Mouse (Mus musculus) kidney, postnatal 36 days (tissue): ENCODE data around the gene Icam1.

Source experiments
- DNase-seq, 2 experiments: peaks; one replicate each; pipeline ENCODE4 v3.0.0; 2021 to 2022; ENCODE audit warnings: mixed read lengths in 2 of 2

Gene Icam1

DNA sequence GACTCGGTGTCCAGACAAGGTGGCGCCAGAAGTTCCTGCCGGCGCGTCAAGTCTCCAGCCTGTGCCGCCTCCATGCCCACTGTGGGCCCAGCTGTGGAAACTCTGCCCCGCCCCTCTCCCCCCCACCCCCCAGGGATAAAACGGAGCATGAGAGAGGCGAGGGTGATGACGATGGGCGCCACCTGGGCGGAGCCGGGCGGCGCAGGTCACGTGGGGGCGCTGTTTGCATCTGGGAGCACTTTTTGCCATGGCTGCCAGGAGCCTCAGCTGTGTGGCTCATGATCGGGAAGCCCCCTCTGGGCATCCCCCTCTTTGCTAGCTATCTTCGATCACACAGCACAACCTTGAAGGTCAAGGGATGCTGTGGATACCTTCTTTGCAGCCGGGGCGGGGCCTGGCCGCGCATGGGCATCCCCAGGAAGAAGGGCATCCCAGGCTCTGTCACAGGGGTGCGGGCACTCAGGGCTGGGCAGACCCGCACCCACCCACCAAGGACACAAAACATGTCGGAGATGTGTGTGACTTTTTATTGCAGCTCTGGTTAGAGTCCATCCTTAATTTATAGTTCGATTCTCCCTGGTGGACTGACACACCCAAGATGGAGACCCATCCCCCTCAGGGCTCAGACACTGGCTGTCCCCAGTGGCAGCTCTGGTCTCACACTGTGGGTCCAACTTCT, 51.4 kb downstream of the Icam1 start, which contains the start of gene Zglp1:
Zglp1 (minus strand) TSS at position 88 of the 679 bp plus-strand sequence.
- no peak for DNase-seq

GRCm38 (mm10) chr9:21072641-21073040, 56.9 kb downstream of the Icam1 start:
- DNase-seq, result no peak

DNA sequence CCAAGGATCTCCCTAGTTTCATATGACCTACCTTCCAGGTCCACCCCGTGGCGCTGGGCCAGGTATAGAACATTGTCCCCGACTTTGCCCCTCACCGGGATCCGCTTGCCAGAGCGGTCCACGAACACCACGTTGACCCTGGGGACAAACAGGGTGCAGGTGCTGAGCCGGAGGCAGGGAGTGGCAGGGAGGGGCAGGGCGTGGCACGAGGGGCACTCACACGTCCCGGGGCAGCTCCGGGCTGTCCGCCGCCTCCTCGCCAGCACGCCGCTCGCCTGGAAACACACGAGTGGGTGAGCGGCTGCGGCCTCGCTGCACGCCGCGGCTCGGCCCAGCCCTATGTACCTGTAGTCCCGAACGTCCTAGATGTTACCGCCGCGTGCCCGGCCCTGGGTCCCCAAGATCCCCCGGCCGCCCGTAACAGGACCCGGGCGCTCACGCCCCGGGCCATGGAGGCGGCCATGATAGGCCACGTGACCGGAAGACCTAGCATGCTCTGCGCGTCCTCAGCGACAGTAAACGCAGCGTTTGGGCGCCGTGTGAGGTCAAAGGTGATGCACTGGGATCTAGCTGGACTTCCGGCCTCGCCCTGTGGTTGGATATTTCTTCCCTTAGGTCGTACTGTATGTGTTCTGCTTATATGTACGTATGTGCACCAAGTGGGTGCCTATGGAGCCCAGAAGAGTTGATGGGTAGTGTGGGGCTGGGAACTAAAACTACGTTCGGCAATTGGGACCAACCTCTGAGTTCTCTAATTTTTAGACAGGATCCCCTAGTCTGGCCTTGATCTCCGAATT, 57.5 kb downstream of the Icam1 start, which contains the start of the genes Gm49373 and Fdx1l:
Gm49373 (minus strand) TSS at position 53 of the 797 bp plus-strand sequence.
Fdx1l (minus strand) TSS at position 571 of the 797 bp plus-strand sequence.
- DNase-seq, result peak; percentile 95

- DNase-seq, result no peak
Observed at GRCm38 (mm10) chr9:21074173-21074572, 58.4 kb downstream of the Icam1 start.

GRCm38 (mm10) chr9:21075625-21076024, 59.8 kb downstream of the Icam1 start:
- no peak for DNase-seq
